Mouse (Mus musculus) liver, embryonic 14.5 days (tissue): ENCODE results near the gene Eef1g.

Source experiments
- CTCF ChIP-seq: IDR thresholded peaks from 2 replicates; pipeline ENCODE4 v1.5.1; 2016; ENCODE audit warnings: antibody characterized with exemption, low read depth, control low read depth
- EP300 ChIP-seq: IDR thresholded peaks from 2 replicates; pipeline ENCODE4 v1.6.1; 2016; ENCODE audit warnings: antibody characterized with exemption, low read depth

DNA sequence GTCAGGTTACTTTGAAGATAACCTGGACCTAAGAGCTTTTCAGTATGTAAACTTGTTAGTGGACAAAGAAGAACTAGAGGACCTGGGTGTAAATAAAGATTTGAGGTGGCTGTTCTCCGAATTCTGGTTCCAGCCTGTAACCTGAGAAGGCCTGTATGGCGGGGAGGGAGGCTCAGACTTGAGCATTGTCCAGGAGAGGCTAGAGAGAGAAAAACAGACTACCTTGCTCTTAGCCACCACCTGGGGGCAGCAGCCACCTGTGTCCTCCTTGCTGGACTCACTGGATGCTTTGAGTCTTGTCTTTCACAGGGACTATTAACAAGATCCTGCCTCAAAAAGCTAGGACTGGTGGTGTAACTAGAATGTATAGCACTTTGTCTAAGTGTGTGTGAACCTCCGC lies 9.7 kb downstream of the Eef1g start:
- TF ChIP-seq CTCF (peak; percentile 81), EP300 (no peak)
